Mouse (Mus musculus) A20 (cell line): ENCODE measurements around the gene BC029722.

ENCODE experiments used
- DNase-seq: peaks from one replicate; pipeline ENCODE4 v3.0.0-alpha.2; 2011; ENCODE audit warnings: low read depth, low spot score

The BC029722 gene

DNA sequence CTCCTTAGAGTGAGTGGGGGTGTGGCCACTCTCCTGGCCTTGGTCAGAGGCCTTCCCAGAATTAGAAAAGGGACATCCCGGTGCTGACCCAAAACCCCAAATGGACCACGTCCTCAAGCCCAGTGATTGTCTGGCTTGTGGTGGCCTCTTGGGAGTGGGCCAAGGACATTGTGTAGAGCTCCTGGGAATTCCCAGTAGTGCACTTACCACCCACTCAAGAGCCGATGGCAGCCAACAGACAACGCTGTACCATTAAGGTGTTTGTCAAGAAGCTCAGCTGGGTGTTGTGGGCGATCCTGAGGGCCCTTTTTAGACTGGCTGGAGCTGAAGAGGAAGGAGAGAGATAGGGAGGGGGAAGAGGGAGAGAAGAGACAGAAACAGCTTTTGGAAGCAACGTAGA lies 34.7 kb downstream of the BC029722 start:
- DNase-seq = no peak

DNA sequence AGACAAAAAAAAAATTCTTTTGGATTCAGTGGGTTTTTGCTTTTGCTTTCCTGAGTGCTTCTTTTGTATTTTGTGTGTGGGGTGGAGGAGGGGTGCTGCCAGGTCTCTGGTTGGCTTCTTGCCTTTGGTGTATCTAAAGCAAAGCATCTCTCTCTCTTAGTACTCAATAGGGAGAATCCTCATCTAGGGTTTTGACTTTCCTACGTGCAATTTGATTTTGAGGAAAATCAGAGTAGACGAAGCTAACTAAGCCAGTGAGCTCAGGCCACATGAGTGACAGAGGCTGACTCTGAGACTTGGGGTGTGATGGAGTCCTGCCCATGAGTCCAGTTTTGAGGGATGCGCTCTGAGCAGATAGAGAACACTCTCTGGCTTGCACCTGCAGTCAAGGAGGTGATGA lies 39.7 kb downstream of the BC029722 start:
- no peak for DNase-seq

DNA sequence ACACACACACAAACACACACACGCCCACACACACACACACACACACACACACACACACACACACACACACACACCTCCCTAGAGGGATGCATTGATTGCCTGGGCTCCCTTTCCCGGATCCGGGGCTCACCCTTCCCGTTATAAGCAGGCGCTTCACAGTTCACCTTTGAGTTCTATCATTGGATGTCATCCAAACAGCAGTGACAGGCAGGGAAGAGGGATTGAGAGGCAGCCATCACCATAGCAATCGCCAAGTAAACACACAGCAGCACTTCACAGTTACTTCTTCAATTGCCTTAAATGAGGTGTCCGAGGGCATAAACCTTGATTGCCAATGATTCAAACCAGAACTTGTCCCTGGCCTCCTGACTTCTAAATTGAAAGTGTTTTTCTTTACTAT lies 40.2 kb downstream of the BC029722 start:
- DNase-seq = no peak

DNA sequence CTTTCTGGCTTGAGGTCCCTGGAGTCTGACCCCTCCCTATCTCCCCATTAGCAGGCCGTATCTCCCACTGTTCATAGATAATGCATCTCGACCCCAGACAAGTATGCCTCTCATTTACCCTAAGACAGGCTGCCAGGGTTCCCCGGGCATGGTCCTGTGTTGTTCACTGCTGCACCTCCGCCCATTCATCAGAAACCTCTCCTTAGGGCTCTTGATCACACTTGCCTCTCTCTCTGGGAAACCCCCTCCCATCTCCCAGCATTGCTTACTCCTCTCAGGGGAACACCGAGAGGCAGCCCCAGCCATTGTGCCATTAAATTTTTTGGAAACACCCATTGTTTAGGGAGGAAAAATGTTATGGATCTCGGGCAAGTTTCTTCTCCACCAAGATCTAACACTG lies 41.2 kb downstream of the BC029722 start:
- no peak for DNase-seq

DNA sequence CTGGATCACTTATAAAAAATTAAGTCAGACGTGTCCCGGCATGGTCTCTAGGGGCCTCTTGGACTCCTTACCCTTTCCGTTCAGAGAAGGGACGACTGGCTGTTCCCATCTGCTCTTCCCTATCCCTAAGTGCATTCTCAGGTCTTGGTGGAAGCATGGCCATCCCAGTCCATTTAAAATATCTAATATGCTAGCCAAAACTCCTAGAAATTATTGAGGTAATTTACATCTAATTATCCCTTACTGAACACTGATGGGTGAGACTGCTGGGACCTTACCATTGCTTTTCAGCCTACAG lies 41.6 kb downstream of the BC029722 start:
- DNase-seq = no peak

DNA sequence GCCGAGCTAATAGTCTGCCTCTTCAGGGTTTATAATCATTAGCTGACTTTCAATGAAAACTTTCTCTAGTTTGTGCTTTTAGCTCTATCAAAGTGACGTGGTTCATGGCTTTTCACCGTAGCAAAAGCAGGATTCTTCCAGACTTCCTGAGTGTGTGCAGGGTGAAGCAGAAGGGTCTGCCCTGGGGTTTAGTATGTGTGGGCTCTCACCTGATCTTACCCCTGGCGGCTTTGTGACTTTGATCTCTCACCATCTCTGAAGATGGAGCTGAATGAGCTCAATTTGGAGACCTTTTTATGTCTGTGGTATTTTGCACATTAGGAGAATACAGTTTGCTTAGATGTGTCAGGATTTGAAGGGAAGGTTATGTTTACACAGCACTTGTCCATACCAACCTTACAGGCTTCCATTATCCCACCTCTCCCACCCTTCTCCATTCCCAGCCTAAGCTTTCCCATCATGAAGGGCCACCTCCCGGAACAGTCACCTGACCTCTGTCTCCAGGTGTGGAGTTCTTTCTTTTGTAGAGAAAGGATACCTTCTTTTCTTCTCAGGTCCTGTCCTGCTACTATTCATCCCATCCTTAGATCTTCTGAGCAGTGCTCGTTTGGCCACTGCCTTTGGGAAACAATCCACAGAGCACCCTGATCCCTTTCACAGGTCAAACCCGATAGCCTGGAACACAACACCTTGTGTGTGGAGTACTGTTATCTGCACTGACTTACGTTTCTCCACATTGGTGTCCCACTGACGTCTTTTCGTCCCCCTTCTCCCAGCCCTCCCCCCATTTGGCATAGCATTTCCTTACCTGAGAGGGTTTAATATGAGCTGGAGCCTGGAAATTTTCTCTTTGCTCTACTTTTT lies 42.2 kb downstream of the BC029722 start:
- DNase-seq = no peak

DNA sequence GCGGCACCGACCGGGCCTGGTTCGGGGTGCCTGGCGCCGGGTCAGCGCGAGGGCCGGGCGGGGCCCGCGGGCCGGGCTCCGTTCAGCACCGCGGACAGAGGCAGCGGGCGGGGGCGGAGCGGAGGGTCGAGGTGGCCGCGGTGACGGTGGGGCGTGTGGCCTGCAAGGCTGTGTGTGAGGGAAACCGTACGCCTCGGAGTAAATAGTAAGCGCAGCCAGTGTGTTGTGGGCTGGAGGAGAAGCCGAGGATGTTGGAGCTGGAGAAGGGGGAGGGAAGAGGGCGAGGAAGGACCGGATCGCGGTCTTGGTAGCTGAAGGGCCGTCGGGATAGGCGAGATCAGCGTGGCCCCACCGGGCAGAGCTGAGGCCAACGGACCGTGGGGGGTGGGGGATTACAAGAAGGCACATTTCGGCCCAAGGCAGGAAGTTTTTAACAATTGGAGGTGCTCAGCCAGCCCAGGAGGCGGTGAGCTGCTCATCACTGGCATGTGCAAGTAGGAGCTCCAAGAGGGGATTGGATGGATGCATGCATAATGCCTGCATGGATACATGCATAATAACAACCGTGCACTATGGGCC lies 43.5 kb downstream of the BC029722 start:
- no peak for DNase-seq

DNA sequence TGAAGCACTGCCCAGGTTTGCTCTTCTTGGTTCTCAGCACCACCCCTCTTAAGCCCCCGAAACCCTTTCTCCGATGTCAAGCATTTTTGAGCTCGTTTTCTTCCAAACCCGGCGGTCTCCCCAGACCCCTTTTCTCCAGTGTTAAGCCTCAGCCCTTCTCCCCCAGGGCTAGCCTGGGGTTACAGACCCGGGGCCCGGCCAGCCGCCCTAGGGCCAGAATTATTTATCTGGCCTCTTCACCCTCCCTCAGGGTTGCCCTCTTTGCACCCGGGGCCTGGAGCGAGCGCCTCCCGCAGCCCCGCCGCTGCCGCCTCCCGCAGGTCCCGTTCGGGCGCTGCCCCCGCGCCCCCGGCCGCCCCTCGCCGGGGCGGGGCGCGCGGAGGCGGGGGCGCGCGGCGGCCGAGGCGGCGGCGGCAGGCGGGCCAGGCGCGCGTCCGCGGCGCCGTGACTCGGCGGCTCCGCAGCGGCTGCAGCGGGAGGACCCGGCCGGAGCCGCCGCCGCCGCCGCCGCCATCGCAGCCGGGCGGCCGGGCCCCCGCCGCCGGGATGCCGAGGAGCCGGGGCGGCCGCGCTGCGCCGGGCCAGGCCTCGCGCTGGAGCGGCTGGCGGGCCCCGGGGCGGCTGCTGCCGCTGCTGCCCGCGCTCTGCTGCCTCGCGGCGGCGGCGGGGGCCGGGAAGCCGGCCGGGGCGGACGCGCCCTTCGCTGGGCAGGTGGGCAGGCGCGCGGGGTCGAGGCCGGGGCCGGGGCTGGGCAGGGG lies 44.1 kb downstream of the BC029722 start, which contains the start of gene Mmp24:
TSS of gene Mmp24 (plus strand) at position 416 of the 758 bp plus-strand sequence.
- DNase-seq = no peak

DNA sequence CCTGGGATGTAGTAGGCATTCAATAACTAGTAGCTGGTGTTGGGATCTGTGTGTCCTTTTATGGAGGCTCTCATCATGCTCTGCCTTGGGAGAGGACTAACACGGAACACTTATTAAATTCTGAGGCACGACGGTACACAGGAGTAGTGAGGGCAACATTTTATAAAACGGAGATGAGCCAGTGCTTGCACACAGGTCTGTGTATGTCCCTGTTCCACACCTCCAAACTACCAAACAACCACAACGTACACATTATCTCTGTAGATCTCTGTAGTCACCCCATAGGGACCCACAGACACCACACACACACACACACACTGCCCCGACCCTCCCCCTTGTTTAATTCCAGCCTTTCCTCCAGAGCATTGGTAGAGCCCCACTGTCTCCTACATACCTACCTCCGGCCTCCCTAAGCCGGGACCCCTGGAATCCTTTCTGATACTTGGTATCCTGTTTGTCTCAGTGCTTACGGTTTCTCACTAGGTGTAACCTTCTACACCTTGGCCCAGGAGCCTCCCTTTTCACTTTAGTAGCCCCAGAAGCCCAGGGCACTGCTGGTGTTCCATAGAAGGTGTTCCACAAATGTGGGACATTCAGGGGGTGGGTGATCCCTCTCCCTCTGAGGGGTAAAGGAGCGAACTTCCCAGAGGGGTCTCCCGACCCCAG lies 44.8 kb downstream of the BC029722 start:
- no peak for DNase-seq

DNA sequence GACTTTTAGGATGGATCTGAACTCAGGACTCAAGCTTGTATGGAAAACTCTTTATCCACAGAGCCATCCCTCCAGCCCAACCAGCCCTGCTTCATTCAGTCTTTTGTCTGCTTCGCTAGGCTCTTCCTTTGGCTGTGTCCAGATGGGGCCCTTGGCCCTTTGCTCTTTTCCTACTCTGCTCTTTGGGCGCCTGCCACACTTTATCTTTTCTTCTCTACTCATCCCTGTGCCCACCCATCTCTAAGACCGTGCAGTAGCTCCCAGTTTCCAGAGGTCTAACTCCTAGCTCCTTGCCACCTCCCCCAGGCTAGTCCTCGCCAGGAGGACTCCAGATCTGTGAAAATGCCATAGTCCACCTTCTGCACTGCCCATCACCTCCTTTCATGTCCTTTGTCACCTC lies 45.6 kb downstream of the BC029722 start:
- DNase-seq = no peak
